Mouse (Mus musculus) kidney, adult 8-10 months (tissue): ENCODE measurements around the gene Kank2.
"Not testable (repeated sequence)": the region's sequence is repeated elsewhere in the genome, so short reads cannot be mapped to it uniquely, and the experiment has no call there.

Source experiments
- DNase-seq, 2 experiments: peaks; one replicate each; pipeline ENCODE4 v3.0.0; 2022

Kank2 gene

GRCm38 (mm10) chr9:21781657-21782468 lies 16.7 kb downstream of the Kank2 start:
- DNase-seq, result no peak

- DNase-seq, result no peak
These were observed 20.8 kb downstream of the Kank2 start for GRCm38 (mm10) chr9:21777726-21778125.

- no peak for DNase-seq
These were observed 24.2 kb downstream of the Kank2 start for GRCm38 (mm10) chr9:21774353-21774752.

GRCm38 (mm10) chr9:21773396-21773795 lies 25.1 kb downstream of the Kank2 start:
- DNase-seq, result not testable (repeated sequence)

DNA sequence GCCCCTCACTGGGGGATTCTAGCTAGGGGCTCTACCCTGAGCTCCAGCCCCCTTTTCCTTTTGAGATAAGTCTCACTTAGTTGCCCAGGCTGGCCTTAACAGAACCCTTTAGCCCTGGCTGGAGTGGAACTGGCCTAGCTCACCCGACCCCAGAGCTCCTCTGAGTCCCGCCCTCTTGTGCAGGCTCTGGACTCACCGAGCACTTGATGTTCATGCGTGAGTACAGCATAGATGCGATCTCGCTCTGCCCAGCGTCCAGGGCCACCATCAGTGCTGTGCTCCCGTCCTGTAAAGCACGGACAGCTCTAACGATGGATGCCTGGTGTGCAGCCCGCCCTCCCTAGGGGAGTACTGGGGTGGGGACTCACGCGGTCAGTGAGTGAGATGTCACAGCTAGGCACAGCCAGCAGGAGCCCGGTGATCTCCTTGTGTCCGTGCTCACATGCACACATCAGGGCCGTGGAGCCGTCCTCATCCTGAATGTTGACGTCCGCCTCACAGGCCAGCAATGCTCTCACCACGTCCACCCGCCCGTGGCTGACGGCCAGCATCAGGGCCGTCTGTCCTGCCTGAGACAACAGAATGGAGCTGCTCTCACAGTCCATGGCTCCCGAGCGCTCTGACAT lies 28.9 kb downstream of the Kank2 start:
- no peak for DNase-seq

- no peak for DNase-seq
These were observed 29.8 kb downstream of the Kank2 start for GRCm38 (mm10) chr9:21768511-21769411.

DNA sequence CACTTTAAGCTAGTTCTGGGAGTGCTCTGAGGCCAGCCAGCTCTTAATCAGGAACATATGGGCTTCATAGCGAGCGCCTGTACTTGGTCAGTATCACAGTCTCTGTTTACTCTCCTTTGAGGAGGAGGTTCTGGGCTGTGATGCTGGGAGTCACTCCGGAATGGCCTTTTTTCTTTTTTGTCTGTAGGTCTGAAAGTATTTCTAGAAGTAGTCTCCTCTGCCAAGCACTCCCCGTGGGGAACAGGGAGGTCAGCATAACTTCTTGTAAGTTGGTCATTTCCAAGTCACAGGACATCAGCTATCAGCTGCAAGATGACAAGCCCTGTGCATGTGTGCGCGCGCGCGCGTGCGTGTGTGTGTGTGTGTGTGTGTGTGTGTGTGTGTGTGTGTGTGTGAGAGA lies 30.6 kb downstream of the Kank2 start:
- DNase-seq, result no peak

DNA sequence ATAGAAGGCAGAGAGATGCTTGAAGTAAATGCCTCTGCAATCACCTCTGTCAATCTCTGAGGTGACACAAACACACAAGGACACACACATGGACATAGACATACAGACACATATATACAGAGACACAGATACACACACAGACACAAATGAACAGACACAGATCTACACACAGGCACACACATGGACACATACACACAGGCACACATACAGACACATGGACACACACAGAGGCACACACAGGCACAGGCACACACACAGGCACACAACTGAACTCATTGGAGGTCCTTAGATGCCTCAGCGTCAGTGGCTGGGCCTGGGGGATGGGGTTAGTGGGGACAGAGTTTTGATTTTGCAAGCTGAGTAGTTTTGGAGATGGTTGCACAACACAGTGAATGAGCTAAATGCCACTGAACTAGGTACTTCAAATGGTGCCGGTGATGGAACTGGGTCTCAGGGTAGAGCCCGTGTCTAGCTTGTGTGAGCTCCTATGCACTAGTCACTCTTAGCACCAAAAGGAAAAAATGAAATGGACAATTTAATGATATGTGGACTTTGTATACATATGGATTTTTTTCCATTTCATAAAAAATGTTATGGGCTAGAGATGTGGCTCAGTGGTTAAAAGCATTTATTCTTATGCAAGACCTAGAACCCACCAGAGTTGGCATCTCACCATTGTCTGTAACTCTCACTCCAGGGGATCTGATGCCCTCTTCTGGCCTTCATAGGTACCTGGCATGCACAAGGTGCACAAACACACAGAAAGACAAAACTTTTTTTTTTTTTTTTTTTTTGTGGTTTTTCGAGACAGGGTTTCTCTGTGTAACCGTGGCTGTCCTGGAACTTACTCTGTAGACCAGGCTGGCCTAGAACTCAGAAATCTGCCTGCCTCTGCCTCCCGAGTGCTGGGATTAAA lies 34.2 kb downstream of the Kank2 start:
- no peak for DNase-seq

- DNase-seq, result peak in 1 of 2 experiments; percentile 33
These were observed 36.4 kb downstream of the Kank2 start for GRCm38 (mm10) chr9:21762135-21762534.

DNA sequence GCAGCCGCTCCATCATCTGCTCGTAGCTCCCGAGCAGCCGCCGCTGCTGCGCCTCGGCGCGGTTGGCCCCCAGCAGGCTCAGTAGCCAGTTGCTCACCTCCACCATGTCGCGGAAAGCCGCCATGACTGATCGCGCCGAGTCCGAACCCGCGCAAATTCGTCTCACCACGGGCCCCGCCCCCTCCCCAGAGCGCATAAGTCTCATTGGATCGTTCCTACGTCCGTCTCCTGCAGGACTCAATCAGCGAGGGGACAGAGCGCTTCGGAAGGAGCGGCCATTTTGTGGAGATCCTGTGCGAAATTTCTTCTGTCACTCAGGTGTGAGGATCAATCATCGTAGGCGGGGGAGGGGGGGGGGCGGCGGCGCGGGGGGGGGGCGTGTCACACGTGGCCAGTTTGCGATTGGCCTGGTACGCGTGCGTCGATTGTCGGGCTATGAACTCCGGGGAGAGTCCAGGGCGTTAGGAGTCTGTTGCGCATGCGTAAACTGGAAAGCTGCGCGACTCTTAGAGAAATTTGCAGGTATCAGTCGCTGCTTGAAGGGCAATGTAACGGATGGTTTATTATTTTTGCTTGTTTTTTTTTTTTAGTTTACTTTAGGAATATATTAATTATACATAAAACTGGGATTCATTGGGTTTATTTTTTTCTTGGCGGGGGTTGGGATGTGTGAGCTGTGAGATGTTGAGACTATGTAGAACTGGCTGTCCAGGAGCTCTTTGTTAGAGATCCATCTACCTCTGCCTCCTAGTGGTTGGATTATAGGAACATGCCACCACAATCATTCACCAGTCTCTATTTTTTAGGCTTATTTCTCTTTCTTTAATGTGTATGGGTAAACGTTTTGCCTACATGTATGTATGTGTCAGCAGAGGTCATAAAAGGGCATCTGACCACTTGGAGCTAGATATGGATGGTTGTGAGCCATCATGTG lies 38.1 kb downstream of the Kank2 start, which contains the start of gene Spc24:
TSS of gene Spc24 (minus strand) at position 149 of the 934 bp plus-strand sequence.
- DNase-seq, result peak; percentile 96 to 97

- DNase-seq, result no peak
These were observed 38.8 kb downstream of the Kank2 start for GRCm38 (mm10) chr9:21759718-21760117.

- DNase-seq, result no peak
These were observed 39.7 kb downstream of the Kank2 start for GRCm38 (mm10) chr9:21758576-21759529.

- peak in 1 of 2 experiments; percentile 33 for DNase-seq
These were observed 43.8 kb downstream of the Kank2 start for GRCm38 (mm10) chr9:21754516-21755321.

GRCm38 (mm10) chr9:21754003-21754402 lies 44.5 kb downstream of the Kank2 start:
- DNase-seq, result peak; percentile 62 to 69

DNA sequence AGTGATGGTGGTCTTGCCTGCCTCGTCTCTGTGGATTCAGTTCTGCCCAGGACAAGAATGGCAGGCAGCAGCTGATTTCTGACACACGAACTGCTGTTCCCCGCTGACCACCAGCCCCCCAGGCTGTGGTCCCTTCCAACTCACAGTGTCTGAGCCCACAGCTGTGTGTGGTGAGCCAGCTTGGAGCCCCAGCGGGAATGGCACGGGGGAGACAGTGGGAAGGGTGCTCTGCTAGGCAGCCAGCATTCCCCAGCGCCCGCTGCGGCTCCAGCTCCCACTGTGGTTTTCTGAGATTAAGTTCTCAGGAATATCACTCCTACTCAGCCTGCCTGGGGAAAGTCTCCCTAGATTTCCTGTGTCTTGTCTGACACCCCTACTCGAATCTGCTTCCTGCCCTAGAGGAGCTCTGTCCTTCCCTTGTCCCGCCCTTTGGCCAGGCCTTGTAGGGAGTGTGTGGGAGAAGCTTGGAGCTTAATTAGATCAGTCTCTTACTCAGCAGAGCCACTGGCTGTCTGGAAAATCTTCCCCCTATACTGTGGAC lies 46.2 kb downstream of the Kank2 start:
- DNase-seq, result peak; percentile 52 to 67

- peak in 1 of 2 experiments; percentile 36 for DNase-seq
These were observed 47.2 kb downstream of the Kank2 start for GRCm38 (mm10) chr9:21751347-21751746.

DNA sequence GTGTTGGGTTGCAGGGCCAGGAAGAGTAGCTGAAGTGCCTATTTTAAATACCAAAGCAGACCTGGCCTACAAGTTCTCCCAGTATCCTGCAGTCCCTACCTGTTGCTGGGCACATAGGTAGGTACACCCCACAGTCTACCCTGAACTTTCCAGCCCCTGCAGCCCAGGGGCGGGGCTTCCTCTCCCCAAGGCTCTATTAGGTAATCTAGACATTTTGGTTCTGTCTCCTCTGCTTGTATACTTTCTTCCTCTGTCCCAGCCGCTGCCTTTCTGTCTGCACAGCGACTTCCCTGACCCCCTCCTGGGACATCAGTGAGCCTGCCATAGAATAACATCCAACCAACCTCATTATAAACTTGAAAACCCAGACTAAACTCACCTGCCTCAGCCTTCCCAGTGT lies 48.2 kb downstream of the Kank2 start:
- no peak for DNase-seq

DNA sequence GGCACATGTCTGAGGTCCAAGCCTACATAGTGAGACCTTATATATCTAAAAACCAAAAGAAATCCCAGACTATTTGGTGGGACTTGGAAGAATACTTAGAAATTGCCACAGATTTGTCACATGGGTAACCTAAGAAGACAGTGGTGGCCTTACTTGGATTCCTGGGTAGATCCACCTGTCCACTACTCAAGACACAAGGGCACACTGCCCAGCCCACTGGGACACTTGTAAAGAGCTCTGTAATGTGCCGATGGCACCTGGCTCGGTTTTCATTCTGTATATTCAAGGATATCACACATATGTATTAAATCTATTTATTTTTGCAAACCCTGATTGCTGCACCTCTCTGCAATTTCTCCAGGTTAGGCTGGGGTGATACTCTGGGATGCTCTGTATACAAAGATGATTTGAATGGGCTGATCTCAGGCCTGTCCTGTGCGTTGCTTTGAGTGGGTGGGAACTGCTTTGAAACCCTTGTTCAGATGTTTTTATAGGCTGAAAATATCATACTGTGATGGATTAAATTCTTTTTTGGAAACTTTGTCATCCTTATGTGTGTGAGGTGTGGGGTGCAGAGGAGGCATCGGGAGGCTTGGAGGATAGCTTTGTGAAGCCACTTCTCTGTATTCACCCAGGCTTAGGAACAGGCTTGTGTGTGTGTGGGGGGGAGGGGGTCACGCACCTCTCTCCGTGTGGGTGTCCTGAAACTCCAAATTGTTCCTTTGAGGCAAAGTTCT lies 49.0 kb downstream of the Kank2 start:
- DNase-seq, result no peak
